Mouse (Mus musculus) fibroblast of lung, adult 2 months (primary cell): Measurements from ENCODE around the gene Nptxr.

Experiments
- DNase-seq: peaks from one replicate; pipeline ENCODE4 v3.0.0-alpha.2; 2011; ENCODE audit warnings: low read depth

Gene Nptxr

DNA sequence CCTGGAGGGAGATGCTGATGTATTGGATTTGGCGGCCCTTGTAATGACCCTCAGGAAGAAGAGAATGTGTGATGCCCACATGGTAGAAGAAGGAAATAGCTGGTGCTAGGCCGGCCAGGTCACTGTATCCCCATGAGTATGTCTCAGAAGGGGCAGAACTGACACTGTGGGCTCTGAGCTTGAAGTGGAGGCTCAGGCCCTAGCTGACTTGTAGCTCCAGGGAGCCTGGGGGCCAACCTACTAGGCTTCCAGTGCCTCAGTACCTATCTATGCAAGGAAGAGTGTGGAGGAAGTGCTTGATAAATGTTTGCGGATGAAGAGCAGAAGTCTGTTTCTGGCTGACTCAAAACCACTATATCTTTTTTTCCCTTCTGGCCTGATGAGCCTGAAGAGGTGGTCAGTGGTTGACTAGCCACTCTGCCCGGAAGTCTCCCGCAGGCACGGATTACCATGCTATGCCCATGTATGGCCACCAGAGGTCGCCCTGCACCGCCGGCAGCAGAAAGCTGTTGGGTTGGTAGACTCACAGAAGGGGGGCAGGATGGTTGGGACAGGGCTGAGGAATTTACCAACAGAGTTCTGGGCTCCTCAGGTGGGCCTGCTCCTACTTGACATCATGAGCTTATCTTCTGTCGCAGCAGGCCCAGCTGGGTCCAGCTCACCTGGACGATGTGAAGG lies 51.7 kb downstream of the Nptxr start:
- no peak for DNase-seq

DNA sequence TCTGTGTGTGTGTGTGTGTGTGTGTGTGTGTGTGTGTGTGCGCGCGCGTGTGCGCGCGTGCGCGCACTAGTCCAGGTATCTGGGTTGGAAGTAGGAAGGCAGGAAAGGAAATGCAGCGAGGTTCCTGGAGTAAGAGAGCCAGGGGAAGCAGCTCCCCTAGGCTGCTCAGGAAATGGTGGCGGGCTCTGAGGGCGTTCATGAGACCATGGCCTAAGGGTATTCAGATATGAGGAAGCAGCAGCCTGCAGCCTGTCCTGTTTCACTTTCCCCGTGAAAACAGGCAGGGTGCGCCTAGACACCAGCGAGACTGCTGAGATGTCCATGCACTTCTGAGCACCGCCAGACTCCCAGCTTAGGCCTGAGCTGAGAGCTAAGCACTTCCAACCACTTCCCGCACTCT lies 52.8 kb downstream of the Nptxr start:
- DNase-seq = no peak

DNA sequence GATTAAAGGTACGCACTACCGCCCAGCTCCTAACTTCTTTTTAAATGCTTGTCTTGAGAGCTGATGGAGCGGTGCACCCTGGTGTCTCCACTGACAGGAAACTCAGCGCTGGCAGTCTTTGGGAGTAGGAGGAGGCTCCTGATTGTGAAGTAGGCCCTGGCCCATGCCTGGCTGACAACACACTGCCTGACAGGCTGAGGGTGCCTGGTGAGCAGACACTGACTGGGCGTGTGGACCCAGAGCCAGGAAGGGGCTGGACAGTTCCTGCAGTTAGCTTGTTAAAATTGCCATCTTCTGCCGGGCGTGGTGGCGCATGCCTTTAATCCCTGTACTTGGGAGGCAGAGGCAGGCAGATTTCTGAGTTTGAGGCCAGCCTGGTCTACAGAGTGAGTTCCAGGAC lies 54.3 kb downstream of the Nptxr start:
- DNase-seq = no peak

DNA sequence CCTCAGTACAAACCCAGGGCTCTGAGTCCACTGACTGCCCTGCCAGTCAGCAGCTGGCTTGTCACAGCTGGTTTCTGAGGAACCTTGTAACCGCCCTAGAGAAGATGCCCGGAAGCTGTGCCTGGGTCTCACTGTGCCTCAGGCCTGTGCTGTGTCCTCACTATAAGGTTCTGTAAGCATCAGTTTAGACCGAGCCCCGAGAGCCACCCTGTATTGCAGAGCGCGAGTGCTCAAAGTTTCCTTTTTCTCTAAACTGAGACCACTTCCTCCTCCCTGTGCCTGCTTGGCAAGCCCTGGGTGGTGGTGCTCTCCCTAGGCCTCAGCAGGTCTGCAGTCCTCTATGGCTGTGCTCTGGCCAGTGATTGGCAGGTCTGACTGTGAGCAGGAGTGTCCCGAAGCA lies 55.4 kb downstream of the Nptxr start:
- DNase-seq = no peak

DNA sequence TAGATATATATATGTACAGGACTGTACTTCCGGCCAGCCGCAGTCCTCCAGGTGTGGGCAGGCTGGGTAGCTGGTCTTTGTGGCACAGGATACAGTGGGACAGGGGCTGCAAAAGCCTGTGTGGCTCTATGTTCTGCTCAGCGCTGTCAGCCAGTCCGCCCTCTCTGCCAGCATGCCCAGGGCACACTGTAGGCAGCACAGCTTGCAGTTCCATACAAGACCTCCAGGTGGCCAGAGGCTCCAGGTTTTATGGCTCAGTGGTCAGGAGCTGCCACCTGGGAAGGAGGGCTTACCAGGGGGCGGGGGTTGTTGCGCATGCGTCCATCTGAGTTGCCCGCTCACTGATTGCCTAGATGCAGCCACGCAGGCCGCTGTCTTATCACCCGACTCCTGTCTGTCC lies 56.6 kb downstream of the Nptxr start:
- no peak for DNase-seq

DNA sequence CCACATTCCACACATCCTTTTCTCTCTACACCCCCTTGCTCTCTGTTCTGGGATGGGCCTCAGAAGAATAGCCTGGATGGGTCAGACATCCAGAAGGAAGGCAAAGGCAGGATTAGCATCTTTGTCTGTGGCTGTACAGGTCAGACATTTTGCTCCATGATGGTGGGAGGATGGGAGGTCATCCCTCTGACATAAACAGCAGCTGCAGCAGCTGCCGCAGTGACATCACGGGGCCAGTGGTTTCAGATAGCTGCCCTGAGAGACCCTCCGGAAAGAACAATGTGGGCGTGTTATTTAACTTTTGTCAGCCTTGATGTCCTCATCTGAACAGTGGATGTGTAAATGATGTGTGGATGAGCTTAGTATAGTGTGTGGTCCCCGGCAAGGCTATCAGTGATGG lies 58.7 kb downstream of the Nptxr start:
- DNase-seq = no peak

DNA sequence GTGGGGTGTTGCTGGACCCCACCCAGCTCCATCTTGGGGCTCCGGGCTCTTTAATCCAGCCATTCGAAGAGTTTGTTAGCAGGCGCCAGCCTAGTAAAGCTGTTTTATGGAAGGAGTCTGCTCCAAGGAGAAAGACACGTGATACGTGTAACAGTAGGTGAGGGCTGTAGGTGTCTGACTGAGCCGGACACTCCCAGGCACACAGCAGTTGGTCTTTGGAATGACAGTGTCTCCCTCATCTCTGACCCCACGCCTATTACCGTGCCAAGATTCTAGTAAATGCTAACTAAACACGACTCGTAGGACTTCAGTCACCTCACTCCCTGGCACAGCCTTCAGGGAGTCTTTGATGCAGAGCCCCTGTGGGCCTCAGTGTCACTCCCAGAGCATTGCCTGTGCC lies 59.3 kb downstream of the Nptxr start:
- DNase-seq = no peak

DNA sequence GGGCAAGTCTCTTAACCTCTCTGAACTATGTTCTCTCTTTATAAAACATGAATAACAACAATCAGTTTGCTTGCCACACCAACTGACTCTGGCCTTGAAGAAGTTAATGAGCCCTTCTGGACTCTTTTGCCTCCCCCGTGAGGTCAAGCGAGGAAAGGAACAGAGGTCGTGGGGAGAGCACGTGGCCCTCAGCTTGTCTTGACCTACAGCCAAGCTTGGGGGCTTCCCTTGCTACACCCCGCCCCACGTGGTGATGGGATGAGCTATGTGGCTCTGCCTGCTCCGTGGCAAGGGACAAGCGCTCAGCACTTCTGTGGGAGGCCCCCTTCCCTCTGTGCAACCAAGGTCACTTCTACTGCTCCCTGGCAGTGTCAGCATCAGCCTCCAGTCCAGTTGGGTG lies 59.8 kb downstream of the Nptxr start:
- no peak for DNase-seq

DNA sequence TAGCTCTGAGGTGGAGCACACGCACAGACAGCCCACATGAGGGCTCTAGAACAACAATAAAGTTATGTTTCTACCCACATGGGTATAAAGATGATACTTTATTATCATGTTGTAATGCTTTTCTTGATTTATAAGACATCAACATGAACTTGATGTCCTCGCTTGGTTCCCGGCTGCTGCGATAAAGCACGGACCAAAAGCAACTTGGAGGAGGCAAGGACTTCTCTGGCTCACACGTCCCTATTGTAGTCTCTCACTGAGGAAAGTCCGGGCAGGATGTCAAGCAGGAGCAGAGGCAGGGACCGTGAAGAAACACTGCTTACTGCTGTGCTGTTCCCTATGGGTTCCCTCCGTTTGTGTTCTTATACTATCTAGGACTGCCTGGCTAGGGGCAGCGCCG lies 60.6 kb downstream of the Nptxr start:
- DNase-seq = no peak

DNA sequence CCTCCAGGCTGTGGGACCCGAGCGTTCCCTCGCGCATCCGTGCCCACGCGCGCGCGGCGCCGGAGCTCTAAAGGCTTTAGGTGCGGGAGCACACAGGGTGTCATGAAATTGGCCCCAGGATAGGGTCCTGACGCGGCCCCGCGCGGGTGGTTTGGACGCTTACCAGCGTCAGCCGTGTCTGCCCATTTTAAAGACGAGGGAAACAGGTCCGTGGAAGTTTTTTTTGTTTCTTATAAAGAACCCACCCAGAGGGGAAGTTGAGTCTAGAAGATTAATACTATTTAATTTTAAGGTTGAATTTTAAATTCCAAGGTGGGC lies 61.9 kb downstream of the Nptxr start:
- DNase-seq = no peak

DNA sequence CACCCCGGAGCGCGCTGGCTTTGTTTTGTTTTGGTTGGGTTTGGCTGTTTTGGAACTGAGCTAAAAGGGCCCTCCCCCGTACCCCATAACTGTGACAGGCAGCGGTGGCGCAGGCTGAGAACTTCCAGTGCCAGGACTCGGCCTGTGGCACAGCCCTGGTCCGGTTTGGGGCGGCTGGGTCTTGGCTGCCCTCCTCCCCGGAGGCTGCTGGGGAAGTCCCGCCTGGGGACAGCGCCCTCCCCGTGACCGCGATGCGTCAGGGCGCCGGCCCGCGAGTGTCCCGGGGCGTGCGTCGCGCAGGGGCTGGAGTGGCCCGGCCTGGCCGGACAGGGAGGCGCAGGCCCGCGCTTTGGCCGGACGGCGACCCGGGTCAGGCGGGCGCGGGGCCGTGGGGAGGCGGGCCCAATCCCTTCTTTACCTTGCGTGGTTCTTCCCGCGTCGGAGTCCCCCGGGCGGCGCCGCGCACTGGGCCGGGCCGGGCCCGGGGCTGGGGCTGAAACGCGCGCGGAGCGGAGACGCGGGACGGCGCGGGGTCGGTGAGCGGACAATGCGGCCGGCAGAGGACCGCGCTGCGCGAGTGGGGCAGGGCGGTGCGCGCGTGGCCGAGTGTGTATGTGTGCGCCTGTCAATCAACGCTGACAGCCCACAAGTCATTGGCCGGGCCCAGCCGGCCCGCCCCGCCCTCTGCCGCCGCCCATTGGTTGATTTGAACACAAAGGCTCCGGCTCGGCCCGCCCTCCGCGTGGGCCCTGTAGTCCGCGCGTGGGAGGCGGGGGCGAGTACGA lies 62.5 kb downstream of the Nptxr start, which contains the start of gene Sun2:
TSS of gene Sun2 (minus strand) at position 616 of the 785 bp plus-strand sequence.
- DNase-seq = peak; percentile 51

DNA sequence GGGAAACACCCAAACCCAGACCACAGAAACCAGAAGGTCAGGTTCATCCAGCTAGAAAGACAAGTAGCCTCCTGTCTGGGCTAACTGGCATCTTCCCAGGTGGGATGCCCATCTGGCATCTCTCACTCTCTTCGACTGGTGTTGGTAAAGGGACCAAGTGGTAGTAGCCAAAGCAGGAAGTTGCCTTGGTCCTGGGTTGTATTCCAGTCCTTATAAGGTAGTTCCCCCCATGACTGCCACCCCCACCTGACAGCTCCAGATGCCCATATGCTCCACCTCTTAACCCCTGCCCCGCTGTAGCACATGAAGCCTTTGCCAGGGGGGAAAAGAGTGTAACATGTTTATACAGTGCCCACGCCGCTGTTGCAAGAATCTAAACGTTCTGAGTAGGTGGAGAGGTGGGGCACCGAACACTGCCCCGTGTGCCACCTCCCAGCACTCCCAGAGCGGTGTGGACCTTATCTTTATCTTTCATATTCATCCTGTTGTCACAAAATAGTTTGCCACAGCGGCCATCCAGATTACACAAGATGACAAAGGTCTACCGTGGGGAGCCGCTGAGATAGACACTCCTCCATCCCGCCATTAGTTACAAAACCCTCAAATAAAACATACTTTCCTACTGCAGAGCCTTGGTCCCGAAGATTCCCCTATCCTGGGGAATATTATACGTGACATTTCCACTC lies 63.2 kb downstream of the Nptxr start:
- DNase-seq = peak; percentile 52

DNA sequence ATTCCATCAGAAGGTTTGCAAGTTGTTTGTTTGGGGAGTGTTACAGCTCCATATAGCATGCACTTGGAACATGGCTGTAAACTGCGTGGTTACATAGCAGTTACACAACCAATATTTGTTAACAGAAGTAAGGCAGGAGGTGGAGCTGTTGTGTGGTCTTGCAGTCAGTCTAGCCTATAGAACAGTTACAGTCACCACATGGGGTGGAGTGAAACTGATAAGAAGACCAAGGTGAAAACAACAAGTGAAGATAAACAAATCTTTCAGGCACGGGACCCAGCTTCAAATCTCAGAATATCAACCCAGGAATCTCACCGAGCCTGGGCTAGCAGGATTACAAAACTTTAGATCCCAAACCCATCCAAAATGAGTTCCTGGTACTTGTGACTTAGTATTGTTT lies 63.8 kb downstream of the Nptxr start:
- no peak for DNase-seq
